Mouse (Mus musculus): ENCODE measurements around the gene Lpin1.

Lpin1 gene

GRCm38 (mm10) chr12:16526134-16526533 lies 84.6 kb downstream of the Lpin1 start:
- no peak for DNase-seq (ENCODE audit: low spot score)

- no peak for DNase-seq (ENCODE audit: low spot score)
Measured at GRCm38 (mm10) chr12:16515183-16515582, 95.6 kb downstream of the Lpin1 start.

GRCm38 (mm10) chr12:16512991-16513390 lies 97.8 kb downstream of the Lpin1 start:
- no peak for DNase-seq (ENCODE audit: low spot score)

- no peak for DNase-seq (ENCODE audit: low spot score)
Measured at GRCm38 (mm10) chr12:16509122-16509752, 101.5 kb downstream of the Lpin1 start.

GRCm38 (mm10) chr12:16506796-16507790 lies 103.7 kb downstream of the Lpin1 start:
- DNase-seq (ENCODE audit: low spot score): no peak

- DNase-seq (ENCODE audit: low spot score): no peak
Measured at GRCm38 (mm10) chr12:16504244-16504643, 106.5 kb downstream of the Lpin1 start.

GRCm38 (mm10) chr12:16497960-16498359 lies 112.8 kb downstream of the Lpin1 start:
- no peak for DNase-seq (ENCODE audit: low spot score)

GRCm38 (mm10) chr12:16492713-16493112 lies 118.1 kb downstream of the Lpin1 start:
- no peak for DNase-seq (ENCODE audit: low spot score)

GRCm38 (mm10) chr12:16488899-16489298 lies 121.9 kb downstream of the Lpin1 start:
- no peak for DNase-seq (ENCODE audit: low spot score)

GRCm38 (mm10) chr12:16487453-16487852 lies 123.3 kb downstream of the Lpin1 start:
- no peak for DNase-seq (ENCODE audit: low spot score)

All from c-Kit-positive CD71-positive TER-119-positive erythroid progenitor cells, embryonic 14.5 days (primary cell).